Mouse (Mus musculus): Measurements from ENCODE around the gene Cpeb3. TPM values are rescaled to one million over a fixed set of nuclear protein-coding genes. Genes with fewer than 3 reads are reported as not detected.
"Not testable (repeated sequence)": the region's sequence is repeated elsewhere in the genome, so short reads cannot be mapped to it uniquely, and the experiment has no call there.

Cpeb3 gene
- polyA plus RNA-seq, 1 experiment from 2014 or later, result 0.63 TPM

GRCm38 (mm10) chr19:37084546-37084945 is 123.9 kb downstream of the Cpeb3 start:
- DNase-seq (no peak), ATAC-seq (ENCODE audit: insufficient read depth) (no peak)
- H3K4me3 ChIP-seq (ENCODE audit: low read depth, low read length), result no peak overlapping the region
- H3K27me3 ChIP-seq (ENCODE audit: insufficient read depth, low read length), result no peaks in the 10 kb centered on the region
- no peaks in the 10 kb centered on the region for H3K36me3 ChIP-seq (ENCODE audit: insufficient read depth)
- no peak overlapping the region for H3K4me2 ChIP-seq
- no peaks in the 10 kb centered on the region for H3K9me3 ChIP-seq (ENCODE audit: low read depth, low read length)
- H3K27ac ChIP-seq (ENCODE audit: low read depth), result no peak overlapping the region
- H3K9ac ChIP-seq, result no peak overlapping the region
- TF ChIP-seq CTCF (IDR thresholded peaks at IDR 0.05; ENCODE audit: low read depth), result no peak
- WGBS, result 64% methylated on average over 3 of the region's 3 CpGs
- H3K4me1 ChIP-seq (ENCODE audit: insufficient read depth), result no peaks in the 10 kb centered on the region

GRCm38 (mm10) chr19:37081467-37081866 is 126.9 kb downstream of the Cpeb3 start:
- no peaks in the 10 kb centered on the region for H3K36me3 ChIP-seq (ENCODE audit: insufficient read depth)
- TF ChIP-seq CTCF (IDR thresholded peaks at IDR 0.05; ENCODE audit: low read depth), result no peak
- no peak overlapping the region for H3K27ac ChIP-seq (ENCODE audit: low read depth)
- H3K27me3 ChIP-seq (ENCODE audit: insufficient read depth, low read length), result no peaks in the 10 kb centered on the region
- no peak overlapping the region for H3K4me2 ChIP-seq
- ATAC-seq (ENCODE audit: insufficient read depth) (no peak), DNase-seq (no peak)
- H3K9me3 ChIP-seq (ENCODE audit: low read depth, low read length), result no peaks in the 10 kb centered on the region
- H3K9ac ChIP-seq, result no peak overlapping the region
- H3K4me3 ChIP-seq (ENCODE audit: low read depth, low read length), result no peak overlapping the region
- 55% methylated on average over 6 of the region's 6 CpGs for WGBS
- no peaks in the 10 kb centered on the region for H3K4me1 ChIP-seq (ENCODE audit: insufficient read depth)

GRCm38 (mm10) chr19:37079151-37079550 is 129.2 kb downstream of the Cpeb3 start:
- WGBS, result 83% methylated on average over 6 of the region's 6 CpGs
- no peak overlapping the region for H3K4me3 ChIP-seq (ENCODE audit: low read depth, low read length)
- no peak overlapping the region for H3K4me2 ChIP-seq
- H3K36me3 ChIP-seq (ENCODE audit: insufficient read depth), result no peaks in the 10 kb centered on the region
- H3K9me3 ChIP-seq (ENCODE audit: low read depth, low read length), result no peaks in the 10 kb centered on the region
- no peaks in the 10 kb centered on the region for H3K4me1 ChIP-seq (ENCODE audit: insufficient read depth)
- no peak overlapping the region for H3K9ac ChIP-seq
- ATAC-seq (ENCODE audit: insufficient read depth) (no peak), DNase-seq (no peak)
- TF ChIP-seq CTCF (IDR thresholded peaks at IDR 0.05; ENCODE audit: low read depth), result no peak
- H3K27me3 ChIP-seq (ENCODE audit: insufficient read depth, low read length), result no peaks in the 10 kb centered on the region
- H3K27ac ChIP-seq (ENCODE audit: low read depth), result no peak overlapping the region

- no peaks in the 10 kb centered on the region for H3K9me3 ChIP-seq (ENCODE audit: low read depth, low read length)
- no peak overlapping the region for H3K27ac ChIP-seq (ENCODE audit: low read depth)
- ATAC-seq (ENCODE audit: insufficient read depth), result no peak
- H3K4me3 ChIP-seq (ENCODE audit: low read depth, low read length), result no peak overlapping the region
- no peak overlapping the region for H3K9ac ChIP-seq
- TF ChIP-seq CTCF (IDR thresholded peaks at IDR 0.05; ENCODE audit: low read depth), result no peak
- no peak for DNase-seq
- WGBS, result 84% methylated on average over 1 of the region's 1 CpGs
- H3K36me3 ChIP-seq (ENCODE audit: insufficient read depth), result no peaks in the 10 kb centered on the region
- no peaks in the 10 kb centered on the region for H3K27me3 ChIP-seq (ENCODE audit: insufficient read depth, low read length)
- H3K4me2 ChIP-seq, result no peak overlapping the region
- H3K4me1 ChIP-seq (ENCODE audit: insufficient read depth), result no peaks in the 10 kb centered on the region
Measured at GRCm38 (mm10) chr19:37078571-37078970, 129.8 kb downstream of the Cpeb3 start.

- Histone ChIP-seq H3K9me3 (ENCODE audit: low read depth, low read length) (no peaks in the 10 kb centered on the region), H3K27ac (ENCODE audit: low read depth) (no peak overlapping the region), H3K9ac (no peak overlapping the region), H3K36me3 (ENCODE audit: insufficient read depth) (no peaks in the 10 kb centered on the region), H3K4me2 (no peak overlapping the region), H3K4me3 (ENCODE audit: low read depth, low read length) (no peak overlapping the region), H3K4me1 (ENCODE audit: insufficient read depth) (no peaks in the 10 kb centered on the region), H3K27me3 (ENCODE audit: insufficient read depth, low read length) (no peaks in the 10 kb centered on the region)
- ATAC-seq (ENCODE audit: insufficient read depth) (no peak), DNase-seq (no peak)
- 32% methylated on average over 4 of the region's 4 CpGs for WGBS
- TF ChIP-seq CTCF (IDR thresholded peaks at IDR 0.05; ENCODE audit: low read depth), result no peak
Measured at GRCm38 (mm10) chr19:37078064-37078463, 130.3 kb downstream of the Cpeb3 start.

- H3K27me3 ChIP-seq (ENCODE audit: insufficient read depth, low read length); H3K36me3 ChIP-seq (ENCODE audit: insufficient read depth); DNase-seq; H3K4me1 ChIP-seq (ENCODE audit: insufficient read depth); H3K4me3 ChIP-seq (ENCODE audit: low read depth, low read length); H3K9ac ChIP-seq; H3K27ac ChIP-seq (ENCODE audit: low read depth); H3K9me3 ChIP-seq (ENCODE audit: low read depth, low read length); H3K4me2 ChIP-seq; ATAC-seq (ENCODE audit: insufficient read depth): not testable (repeated sequence)
- WGBS, result 75% methylated on average over 4 of the region's 4 CpGs
Measured at GRCm38 (mm10) chr19:37077258-37077657, 131.1 kb downstream of the Cpeb3 start.

GRCm38 (mm10) chr19:37076646-37077045 is 131.8 kb downstream of the Cpeb3 start:
- Histone ChIP-seq H3K4me1 (ENCODE audit: insufficient read depth) (no peaks in the 10 kb centered on the region), H3K9me3 (ENCODE audit: low read depth, low read length) (no peaks in the 10 kb centered on the region), H3K27ac (ENCODE audit: low read depth) (no peak overlapping the region), H3K27me3 (ENCODE audit: insufficient read depth, low read length) (no peaks in the 10 kb centered on the region), H3K4me3 (ENCODE audit: low read depth, low read length) (no peak overlapping the region), H3K4me2 (no peak overlapping the region), H3K9ac (no peak overlapping the region), H3K36me3 (ENCODE audit: insufficient read depth) (no peaks in the 10 kb centered on the region)
- DNase-seq (peak; percentile 13), ATAC-seq (ENCODE audit: insufficient read depth) (no peak)
- no peak for TF ChIP-seq CTCF (IDR thresholded peaks at IDR 0.05; ENCODE audit: low read depth)
- 62% methylated on average over 4 of the region's 4 CpGs for WGBS

GRCm38 (mm10) chr19:37076116-37076515 is 132.3 kb downstream of the Cpeb3 start:
- Histone ChIP-seq H3K36me3 (ENCODE audit: insufficient read depth) (no peaks in the 10 kb centered on the region), H3K27me3 (ENCODE audit: insufficient read depth, low read length) (no peaks in the 10 kb centered on the region), H3K9me3 (ENCODE audit: low read depth, low read length) (no peaks in the 10 kb centered on the region), H3K4me1 (ENCODE audit: insufficient read depth) (no peaks in the 10 kb centered on the region), H3K9ac (no peak overlapping the region), H3K4me2 (no peak overlapping the region), H3K27ac (ENCODE audit: low read depth) (no peak overlapping the region), H3K4me3 (ENCODE audit: low read depth, low read length) (no peak overlapping the region)
- ATAC-seq (ENCODE audit: insufficient read depth), result no peak
- TF ChIP-seq CTCF (IDR thresholded peaks at IDR 0.05; ENCODE audit: low read depth), result no peak
- WGBS, result 12% methylated on average over 2 of the region's 2 CpGs
- DNase-seq, result no peak

Measured in lung, embryonic 14.5 days (tissue).